Mouse (Mus musculus): ENCODE measurements around the gene Tas2r134.

Tas2r134 gene

GRCm38 (mm10) chr2:51652086-51652485, 24.8 kb downstream of the Tas2r134 start:
- peak in 1 of 2 experiments; percentile 33 for DNase-seq (ENCODE audit: low spot score in 2 of 2)

- no peak for DNase-seq (ENCODE audit: low spot score in 2 of 2)
These were observed 30.4 kb downstream of the Tas2r134 start for GRCm38 (mm10) chr2:51657684-51658083.

DNA sequence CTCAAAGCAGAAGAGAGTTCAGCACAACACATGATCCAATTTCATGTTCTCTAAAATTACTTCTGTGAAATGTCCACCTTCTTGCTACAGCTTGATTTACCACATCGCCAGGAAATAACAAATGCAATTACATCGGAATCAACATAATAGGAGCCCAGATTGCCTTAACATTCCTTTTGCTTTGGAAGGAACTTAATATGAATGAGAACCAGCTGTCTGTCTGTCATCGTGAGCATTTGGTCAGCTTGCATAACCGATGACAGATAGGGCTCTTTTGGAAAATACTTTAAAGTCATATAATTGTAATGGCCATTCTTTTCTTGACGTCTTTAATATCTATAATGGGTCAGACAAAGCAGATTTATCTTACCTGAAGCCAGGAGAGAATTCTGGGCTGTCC, 31.0 kb downstream of the Tas2r134 start:
- DNase-seq (ENCODE audit: low spot score in 2 of 2), result no peak

GRCm38 (mm10) chr2:51674321-51674720, 47.0 kb downstream of the Tas2r134 start:
- DNase-seq (ENCODE audit: low spot score in 2 of 2), result no peak
